Mouse (Mus musculus): ENCODE measurements around the gene Sfxn5.

DNA sequence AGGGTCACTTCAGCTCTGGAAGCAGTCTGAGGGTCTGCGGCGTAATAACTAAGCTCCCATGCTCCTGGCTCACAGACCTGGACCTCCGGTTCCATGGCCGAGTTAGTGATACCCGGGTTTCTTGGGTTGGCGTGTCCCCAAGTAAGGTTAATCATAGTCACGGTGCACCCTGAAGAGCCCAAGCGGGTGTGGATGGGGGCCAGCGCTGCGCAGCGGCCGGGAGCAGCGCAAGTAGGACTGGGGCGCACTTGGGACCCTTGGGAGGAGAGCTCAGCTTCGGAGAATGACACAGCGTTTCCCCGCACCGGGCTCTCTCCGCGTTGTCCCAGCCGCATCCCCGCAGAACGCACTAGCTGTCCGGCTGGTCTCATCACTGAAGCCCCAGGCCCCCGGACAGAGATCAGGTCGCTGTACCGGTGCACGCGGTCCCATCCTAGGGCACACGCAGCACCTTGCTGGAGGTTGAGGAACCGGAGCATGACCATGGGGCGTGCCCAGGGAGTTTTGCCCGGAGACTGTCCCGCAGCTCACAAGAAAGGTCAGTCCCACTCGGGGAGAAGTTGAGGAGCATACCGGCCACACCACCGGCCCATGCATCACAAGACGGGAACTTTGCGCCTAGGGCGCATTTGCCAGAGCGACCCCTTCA lies 747 bp downstream of the Sfxn5 start:
- TF ChIP-seq GATA1 (IDR thresholded peaks at IDR 0.05; ENCODE audit: borderline replicate concordance, low read length) (no peak), FLI1 (IDR thresholded peaks at IDR 0.05; ENCODE audit: low read length) (no peak)
